ENCODE assay signal across 9 mouse cellular contexts in genomic region chr11:82035356-82035755, GRCm38 (mm10). TPM values are rescaled to one million over a fixed set of nuclear protein-coding genes. Genes with fewer than 3 reads are reported as not detected.
A peak's percentile ranks its signal among the peaks of the same experiment; 100 is the strongest.
DNase-seq lines count a peak whose midpoint lies in the region; ATAC-seq and TF ChIP-seq lines count a peak whose summit lies in the region.
"Had no signal": no experiment of that assay in that cellular context is flagged by ENCODE, and none has a peak within 500 bp of the region (broad histone marks: within the 10 kb centered on the region; RNA-seq: fewer than 3 reads in every experiment).

TSS of gene Ccl2 (plus strand) at chr11:82035571.

- H3K4me1 ChIP-seq in kidney, embryonic 14.5 days (ENCODE audit: control insufficient read depth, insufficient read depth, low read length): no peaks in the 10 kb centered on the region; the same call in 1 of the 2 replicates
- H3K4me1 ChIP-seq in bone marrow macrophage, adult 2 months (ENCODE audit: control insufficient read depth, insufficient read depth, low read length): peaks cover 64% of the 10 kb centered on the region
- H3K4me1 ChIP-seq in intestine, embryonic 15.5 days (replicated peaks): 0 out of 2 replicates have a peak, but pooled peaks cover 13% of the 10 kb centered on the region

- ATAC-seq in kidney, embryonic 14.5 days (ENCODE audit: low FRiP score, low TSS enrichment): no peak
- ATAC-seq in intestine, embryonic 15.5 days: peak; percentile 59

- no peak within 1 kb of the TSS for H3K9ac ChIP-seq in kidney, embryonic 14.5 days (ENCODE audit: low read depth, low read length)
- H3K9ac ChIP-seq in intestine, embryonic 15.5 days: no peak within 1 kb of the TSS
- H3K9ac ChIP-seq: liver, embryonic 14.5 days had no signal

- TF ChIP-seq POLR2A in bone marrow macrophage, adult 2 months (IDR thresholded peaks at IDR 0.05; ENCODE audit: borderline replicate concordance, low read depth, low read length): peak; percentile 91

- no peak for TF ChIP-seq CTCF in bone marrow macrophage, adult 2 months (IDR thresholded peaks at IDR 0.05; ENCODE audit: low read depth, low read length)
- TF ChIP-seq CTCF in gastrocnemius, adult 2 months (IDR thresholded peaks at IDR 0.05): no peak

- H3K4me2 ChIP-seq in kidney, embryonic 14.5 days (replicated peaks; ENCODE audit: low read depth, low read length): no peak within 1 kb of the TSS
- H3K4me2 ChIP-seq in intestine, embryonic 15.5 days (replicated peaks): no peak within 1 kb of the TSS

- H3K9me3 ChIP-seq in kidney, embryonic 14.5 days (ENCODE audit: control insufficient read depth, low read length): no peaks in the 10 kb centered on the region
- no peaks in the 10 kb centered on the region for H3K9me3 ChIP-seq in intestine, embryonic 15.5 days

- no peak within 1 kb of the TSS for H3K27ac ChIP-seq in kidney, embryonic 14.5 days (ENCODE audit: low read depth, low read length)
- peak within 1 kb of the TSS; percentile 65 for H3K27ac ChIP-seq in bone marrow macrophage, adult 2 months (ENCODE audit: insufficient read depth, low read depth, low read length)
- H3K27ac ChIP-seq in gastrocnemius, adult 2 months: peak within 1 kb of the TSS; percentile 38; the same call in 1 of the 2 replicates
- H3K27ac ChIP-seq in intestine, embryonic 15.5 days: no peak within 1 kb of the TSS
- H3K27ac ChIP-seq: liver, embryonic 14.5 days had no signal

- intact Hi-C loops in gastrocnemius, adult 2 months (cut with DNase I): no loop called here
- intact Hi-C loops in left cerebral cortex, postnatal 4 days (cut with DNase I): no loop called here

- peak; percentile 18 for DNase-seq in kidney, adult 18-20 months
- peak; percentile 84 for DNase-seq in gastrocnemius, adult 2 months
- peak; percentile 79 for DNase-seq in left cerebral cortex, postnatal 4 days
- peak; percentile 56 for DNase-seq in ovary, postnatal 36 days (ENCODE audit: low spot score)
- no peak for DNase-seq in thymus, postnatal 25 days

- no peaks in the 10 kb centered on the region for H3K27me3 ChIP-seq in kidney, embryonic 14.5 days (ENCODE audit: control insufficient read depth, insufficient read depth, low read length)
- no peaks in the 10 kb centered on the region for H3K27me3 ChIP-seq in intestine, embryonic 15.5 days (replicated peaks)

- H3K36me3 ChIP-seq in kidney, embryonic 14.5 days (ENCODE audit: control insufficient read depth, insufficient read depth, low read length): no peaks in the 10 kb centered on the region
- H3K36me3 ChIP-seq in intestine, embryonic 15.5 days: no peaks in the 10 kb centered on the region

- WGBS in kidney, embryonic 14.5 days: 45% methylated on average over 5 of the region's 5 CpGs
- 32% methylated on average over 5 of the region's 5 CpGs for WGBS in intestine, embryonic 15.5 days

- H3K4me3 ChIP-seq in kidney, embryonic 14.5 days (ENCODE audit: low read length): no peak within 1 kb of the TSS
- peak within 1 kb of the TSS; percentile 42 for H3K4me3 ChIP-seq in bone marrow macrophage, adult 2 months (ENCODE audit: insufficient read depth, low read length)
- no peak within 1 kb of the TSS for H3K4me3 ChIP-seq in gastrocnemius, adult 2 months
- H3K4me3 ChIP-seq in intestine, embryonic 15.5 days (replicated peaks): no peak within 1 kb of the TSS

RNA-seq across cellular contexts. Expression of gene Ccl2, which starts in this region (rescaled TPM):
- 0.92 and 2.7 TPM in 2 replicates for polyA plus RNA-seq in kidney, embryonic 14.5 days (2014; fragmentation: Nextera tagmentation; extraction: Ambion mirVana)
- polyA plus RNA-seq in bone marrow macrophage, adult 2 months (2012; ENCODE audit: insufficient read depth, insufficient read length, missing spikeins): 4.0 and 4.7 TPM in 2 replicates
- total RNA-seq in gastrocnemius, adult 2 months (2021): under 1 TPM in 1 of 2 experiments, not detected in 1; 0.41 TPM
- 10.2 and 10.4 TPM in 2 replicates for polyA plus RNA-seq in intestine, embryonic 15.5 days (2015; fragmentation: Nextera tagmentation; extraction: Ambion mirVana)
- total RNA-seq in left cerebral cortex, postnatal 4 days (2021): 1 to 10 TPM in 1 of 2 experiments, not detected in 1; 1.2 TPM

Comparison
In these comparisons a context has a peak if more than half of its experiments do, and no peak if none do; other contexts are left out.
1. Peak in DNase-seq and H3K27ac ChIP-seq in gastrocnemius, adult 2 months; RNA of the gene not detected or under 1 TPM.